Mouse (Mus musculus): ENCODE data around the gene Iffo1.
A peak's percentile ranks its signal among the peaks of the same experiment; 100 is the strongest.

DNA sequence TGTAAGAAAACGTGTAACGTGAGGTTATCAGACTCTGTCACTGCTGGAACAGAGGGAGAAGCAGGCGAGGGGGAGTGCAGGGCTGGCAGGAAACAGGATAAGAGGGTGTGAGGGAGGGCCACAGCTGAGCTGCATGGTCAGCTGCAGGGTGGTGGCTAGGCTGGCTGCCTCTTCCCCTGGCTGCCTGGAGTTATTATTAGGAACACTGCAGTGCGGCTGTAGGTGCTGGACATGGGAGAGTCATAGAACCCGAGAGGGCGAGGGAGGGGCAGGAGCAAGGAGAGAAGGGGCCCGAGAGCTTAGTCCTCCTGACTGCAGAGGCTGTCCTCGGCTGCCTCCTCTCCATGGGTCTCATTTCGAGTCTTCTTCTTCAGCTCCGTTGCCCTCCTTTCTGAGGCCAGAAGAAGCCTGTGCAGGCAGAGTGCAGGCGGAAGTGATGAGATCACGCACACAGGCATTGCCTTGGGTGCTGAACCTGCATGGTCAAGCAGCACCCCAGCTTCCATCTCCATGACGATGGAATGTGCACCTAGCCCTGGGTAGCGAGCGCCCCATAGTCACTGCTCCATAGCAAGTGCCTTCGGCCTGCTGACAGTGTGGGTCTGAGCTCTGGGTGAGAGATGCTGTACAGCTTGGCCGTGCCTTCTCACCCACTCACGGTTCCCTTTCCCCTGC is 3.3 kb downstream of the Iffo1 start:
- TF ChIP-seq CTCF (IDR thresholded peaks at IDR 0.05; ENCODE audit: control insufficient read depth, insufficient read depth, low read length) (no peak), POLR2A (IDR thresholded peaks at IDR 0.05; ENCODE audit: borderline replicate concordance, control insufficient read depth, low read depth, low read length) (peak; percentile 22; the same call in 1 of the 2 replicates)

Measured in bone marrow, adult 2 months (tissue).